Mouse (Mus musculus): ENCODE measurements at regions not wholly inside any gene's neighbourhood (a gene's known extent, or its start where the extent isn't known, plus 50 kb on each side); places are given as distances from the start of the nearest gene placed in this dataset.
A peak's percentile ranks its signal among the peaks of the same experiment; 100 is the strongest.
"Not testable (repeated sequence)": the region's sequence is repeated elsewhere in the genome, so short reads cannot be mapped to it uniquely, and the experiment has no call there.

GRCm38 (mm10) chr1:31612944-31613343 lies 390.3 kb downstream of the Pih1d3 start:
- WGBS, result 16% methylated on average over 2 of the region's 2 CpGs
- peak; percentile 7 for DNase-seq (ENCODE audit: low read depth, low spot score)

GRCm38 (mm10) chr1:31615219-31615618 lies 392.6 kb downstream of the Pih1d3 start:
- not testable (repeated sequence) for DNase-seq (ENCODE audit: low read depth, low spot score)
- WGBS, result 85% methylated on average over 5 of the region's 9 CpGs

- 89% methylated on average over 15 of the region's 15 CpGs for WGBS
- DNase-seq (ENCODE audit: low read depth, low spot score), result not testable (repeated sequence)
Observed at GRCm38 (mm10) chr1:31616229-31616946, 393.8 kb downstream of the Pih1d3 start.

GRCm38 (mm10) chr1:31634353-31634752 lies 411.7 kb downstream of the Pih1d3 start:
- 74% methylated on average over 1 of the region's 1 CpGs for WGBS

GRCm38 (mm10) chr1:31636575-31637356 lies 414.1 kb downstream of the Pih1d3 start:
- 36% methylated on average over 1 of the region's 1 CpGs for WGBS
- no peak for DNase-seq (ENCODE audit: low read depth, low spot score)

More at GRCm38 (mm10) chr1:31634353-31634752, 411.7 kb downstream of the Pih1d3 start:
- DNase-seq (ENCODE audit: low read depth, low spot score), result no peak

GRCm38 (mm10) chr1:31645116-31645515 lies 422.5 kb downstream of the Pih1d3 start:
- WGBS, result 44% methylated on average over 1 of the region's 1 CpGs
- DNase-seq (ENCODE audit: low read depth, low spot score), result peak; percentile 3

GRCm38 (mm10) chr1:31678586-31678985 lies 455.9 kb downstream of the Pih1d3 start:
- DNase-seq (ENCODE audit: low read depth, low spot score), result no peak

All from large intestine, adult 2 months (tissue).